ENCODE assay signal across 9 mouse cellular contexts in genomic region chr11:115091362-115091901, GRCm38 (mm10). TPM values are rescaled to one million over a fixed set of nuclear protein-coding genes. Genes with fewer than 3 reads are reported as not detected.
DNase-seq lines count a peak whose midpoint lies in the region; ATAC-seq and TF ChIP-seq lines count a peak whose summit lies in the region.
"Had no signal": no experiment of that assay in that cellular context is flagged by ENCODE, and none has a peak within 500 bp of the region (broad histone marks: within the 10 kb centered on the region; RNA-seq: fewer than 3 reads in every experiment).

Gene Rab37 (plus strand): TSS chr11:115091431.

- no peak for TF ChIP-seq CTCF in kidney, postnatal 0 days (IDR thresholded peaks at IDR 0.05; ENCODE audit: low read depth)

- H3K36me3 ChIP-seq in embryonic facial prominence, embryonic 12.5 days, result no peaks in the 10 kb centered on the region
- H3K36me3 ChIP-seq in kidney, postnatal 0 days (ENCODE audit: insufficient read depth, low read length), result no peaks in the 10 kb centered on the region
- no peaks in the 10 kb centered on the region for H3K36me3 ChIP-seq in myocyte (ENCODE audit: control insufficient read depth, insufficient read depth)

- DNase-seq in kidney, adult 18-20 months, result peak; percentile 3
- DNase-seq in kidney, adult 8-10 months, result no peak
- DNase-seq in WW6 (ENCODE audit: low read depth, low spot score) (peak; percentile 45), adipocyte (ENCODE audit: low spot score) (no peak)
- DNase-seq in kidney, postnatal 0 days (ENCODE audit: low spot score), result peak; percentile 52
- no peak for DNase-seq in layer of hippocampus, adult 9-10 months (ENCODE audit: low spot score)

- peak within 1 kb of the TSS; percentile 41 for H3K4me2 ChIP-seq in embryonic facial prominence, embryonic 12.5 days (replicated peaks)
- 0 out of 2 replicates have a peak within 1 kb of the TSS, but pooled peaks have one; percentile 13 for H3K4me2 ChIP-seq in kidney, postnatal 0 days (ENCODE audit: low read length)
- H3K4me2 ChIP-seq in myocyte (ENCODE audit: low read depth), result no peak within 1 kb of the TSS

- peak within 1 kb of the TSS; percentile 13 for H3K4me3 ChIP-seq in embryonic facial prominence, embryonic 12.5 days
- no peak within 1 kb of the TSS for H3K4me3 ChIP-seq in kidney, postnatal 0 days (replicated peaks; ENCODE audit: low read depth, low read length)
- H3K4me3 ChIP-seq in myocyte, result no peak within 1 kb of the TSS

- no peak for TF ChIP-seq POLR2A in myocyte (IDR thresholded peaks at IDR 0.05; ENCODE audit: insufficient read length, low read depth)

- H3K79me2 ChIP-seq in myocyte (ENCODE audit: control insufficient read depth, insufficient read depth), result no peaks in the 10 kb centered on the region

- H3K9ac ChIP-seq in embryonic facial prominence, embryonic 12.5 days, result 0 out of 2 replicates have a peak within 1 kb of the TSS, but pooled peaks have one; percentile 16
- no peak within 1 kb of the TSS for H3K9ac ChIP-seq in kidney, postnatal 0 days (ENCODE audit: low read depth, low read length)
- H3K9ac ChIP-seq: liver, embryonic 14.5 days had no signal

- H3K4me1 ChIP-seq in embryonic facial prominence, embryonic 12.5 days, result peaks cover 10% of the 10 kb centered on the region
- no peaks in the 10 kb centered on the region for H3K4me1 ChIP-seq in kidney, postnatal 0 days (replicated peaks; ENCODE audit: insufficient read depth, low read length)

- peaks cover 30% of the 10 kb centered on the region for H3K27me3 ChIP-seq in embryonic facial prominence, embryonic 12.5 days
- H3K27me3 ChIP-seq in kidney, postnatal 0 days (ENCODE audit: insufficient read depth, low read length), result 0 out of 2 replicates have a peak, but pooled peaks cover 6% of the 10 kb centered on the region
- peaks cover 12% of the 10 kb centered on the region for H3K27me3 ChIP-seq in myocyte (ENCODE audit: control insufficient read depth, insufficient read depth, insufficient read length)

- no peaks in the 10 kb centered on the region for H3K9me3 ChIP-seq in embryonic facial prominence, embryonic 12.5 days
- H3K9me3 ChIP-seq in kidney, postnatal 0 days (replicated peaks; ENCODE audit: low read length), result no peaks in the 10 kb centered on the region

- 2% methylated on average over 36 of the region's 36 CpGs for WGBS in embryonic facial prominence, embryonic 12.5 days
- WGBS in kidney, postnatal 0 days, result 3% methylated on average over 36 of the region's 36 CpGs

- H3ac ChIP-seq in myocyte (ENCODE audit: control insufficient read depth, insufficient read length), result no peak within 1 kb of the TSS

- no peak within 1 kb of the TSS for H3K27ac ChIP-seq in embryonic facial prominence, embryonic 12.5 days
- H3K27ac ChIP-seq in kidney, postnatal 0 days, result no peak within 1 kb of the TSS
- H3K27ac ChIP-seq: liver, embryonic 14.5 days had no signal

- ATAC-seq in embryonic facial prominence, embryonic 12.5 days (ENCODE audit: insufficient number of reproducible peaks, insufficient read depth, low FRiP score, low TSS enrichment), result no peak
- ATAC-seq in kidney, postnatal 0 days (replicated peaks; ENCODE audit: low FRiP score, low read depth), result no peak

TF ChIP-seq in myocyte, 11 proteins besides CTCF, POLR2A, EP300 and RAD21:
- TF ChIP-seq SRF (IDR thresholded peaks at IDR 0.05; ENCODE audit: control insufficient read depth, insufficient read length, low read depth), result no peak
- peak; percentile 53 for TF ChIP-seq REST (IDR thresholded peaks at IDR 0.05; ENCODE audit: insufficient read depth, insufficient read length)

RNA-seq across cellular contexts. Expression of gene Rab37, which starts in this region (rescaled TPM):
- polyA plus RNA-seq in embryonic facial prominence, embryonic 12.5 days (2016; fragmentation: Nextera tagmentation; extraction: Ambion mirVana), result 1.9 and 2.1 TPM in 2 replicates
- 1.8 and 2.2 TPM in 2 replicates for polyA plus RNA-seq in kidney, postnatal 0 days (2015; fragmentation: Nextera tagmentation; extraction: Ambion mirVana)
- 0.02 TPM for polyA plus RNA-seq in myocyte (2012; fragmentation: generic; extraction: Trizol)

Comparison
In these comparisons a context has a peak if more than half of its experiments do, and no peak if none do; other contexts are left out.
1. DNase-seq: peak in kidney, adult 18-20 months (single experiment), WW6 (single experiment) and kidney, postnatal 0 days (single experiment); none in kidney, adult 8-10 months (0 of 2), layer of hippocampus, adult 9-10 months (single experiment) and adipocyte (single experiment).